21 mouse cellular contexts compared by ENCODE assay signal in the genomic region with DNA sequence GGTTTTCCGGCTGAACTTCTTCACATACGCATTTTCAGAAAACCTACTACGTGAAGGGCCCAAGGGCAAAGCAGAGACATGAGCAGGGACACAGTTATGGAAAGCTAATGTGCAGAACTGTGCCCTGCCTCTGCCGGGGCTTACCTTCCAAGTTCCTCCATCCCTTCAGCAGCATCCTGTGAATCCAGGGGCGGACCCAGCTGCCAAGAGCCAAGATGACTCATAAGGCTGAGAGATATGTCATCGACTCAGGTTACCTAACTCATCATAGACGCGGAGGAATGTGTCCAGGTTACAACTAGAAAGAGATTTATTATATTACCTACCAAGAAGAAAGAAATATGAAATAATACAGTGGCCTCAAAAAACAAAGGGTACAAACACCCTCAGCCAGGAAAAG. TPM values are rescaled to one million over a fixed set of nuclear protein-coding genes. Genes with fewer than 3 reads are reported as not detected.
DNase-seq lines count a peak whose midpoint lies in the region; ATAC-seq and TF ChIP-seq lines count a peak whose summit lies in the region.
"Had no signal": no experiment of that assay in that cellular context is flagged by ENCODE, and none has a peak within 500 bp of the region (broad histone marks: within the 10 kb centered on the region; RNA-seq: fewer than 3 reads in every experiment).

No protein-coding gene starts in this region.

- TF ChIP-seq CTCF in embryonic fibroblast, embryonic 13.5 days (IDR thresholded peaks at IDR 0.05; ENCODE audit: borderline replicate concordance, insufficient read depth, low read length) = no peak

- 0 out of 2 replicates have a peak overlapping the region, but pooled peaks have one; percentile 6 for H3K27ac ChIP-seq in embryonic fibroblast, embryonic 13.5 days (ENCODE audit: insufficient read depth, low read length)
- H3K27ac ChIP-seq: forebrain, embryonic 10.5 days; hindbrain, embryonic 10.5 days; intestine, embryonic 15.5 days; midbrain, embryonic 10.5 days; neural tube, embryonic 13.5 days had no signal

- ATAC-seq in CD4-positive, CD25-positive, alpha-beta regulatory T cell, adult 4 months = no peak
- ATAC-seq: forebrain, embryonic 16.5 days; hindbrain, embryonic 16.5 days; intestine, embryonic 15.5 days; midbrain, embryonic 16.5 days had no signal

- peak; percentile 36 to 58 for DNase-seq in adrenal gland, adult (ENCODE audit: inconsistent age in 2 of 2, low spot score in 1 of 2)
- no peak for DNase-seq in adrenal gland, adult 8-10 months
- DNase-seq in left cerebral cortex, adult 11 months (ENCODE audit: low spot score) = peak; percentile 33
- DNase-seq in left cerebral cortex, postnatal 4 days = no peak
- DNase-seq in 416B (ENCODE audit: low read depth) = peak; percentile 38
- DNase-seq in lung, postnatal 10 days = no peak
- DNase-seq: cerebellum, adult 8-10 months; gastrocnemius, postnatal 10 days; kidney, adult 8-10 months; kidney, postnatal 14 days had no signal

- no peak overlapping the region for H3K4me3 ChIP-seq in embryonic fibroblast, embryonic 13.5 days (ENCODE audit: insufficient read depth, low read length)
- H3K4me3 ChIP-seq: forebrain, embryonic 10.5 days; hindbrain, embryonic 10.5 days; intestine, embryonic 15.5 days; midbrain, embryonic 10.5 days; myocyte; neural tube, embryonic 13.5 days had no signal

- TF ChIP-seq POLR2A in embryonic fibroblast, embryonic 13.5 days (IDR thresholded peaks at IDR 0.05; ENCODE audit: low read depth, low read length) = no peak

- H3K4me1 ChIP-seq in embryonic fibroblast, embryonic 13.5 days (ENCODE audit: control insufficient read depth, insufficient read depth, low read length) = peaks cover 20% of the 10 kb centered on the region

- intact Hi-C loops in left cerebral cortex, postnatal 4 days (cut with DNase I) = no loop called here

RNA-seq across cellular contexts. Expression of gene Foxp1, which starts 56.2 kb away (rescaled TPM):
- 10 to 100 TPM; 37.1 to 93.2 (median 58.8) TPM for total RNA-seq in adrenal gland, adult 8-10 months (2022)
- 100 to 1,000 TPM; 210 to 247 TPM for total RNA-seq in left cerebral cortex, postnatal 4 days (2021)
- 135 and 137 TPM in 2 replicates for polyA plus RNA-seq in embryonic fibroblast, embryonic 13.5 days (2011; ENCODE audit: insufficient read length, low read depth, missing spikeins)
- 100 to 1,000 TPM; 275 to 341 TPM for polyA plus RNA-seq in CD4-positive, CD25-positive, alpha-beta regulatory T cell, adult 4 months (2017; shearing (Covaris generic))

Comparison
In these comparisons a context has a peak if more than half of its experiments do, and no peak if none do; other contexts are left out.
1. DNase-seq: peak in adrenal gland, adult (2 of 2), left cerebral cortex, adult 11 months (single experiment) and 416B (single experiment); none in adrenal gland, adult 8-10 months (single experiment), left cerebral cortex, postnatal 4 days (single experiment) and lung, postnatal 10 days (single experiment).